Mouse (Mus musculus) layer of hippocampus, postnatal 25 days (tissue): ENCODE results near the gene Pheta1. TPM values are rescaled to one million over a fixed set of nuclear protein-coding genes. Genes with fewer than 3 reads are reported as not detected.
A peak's percentile ranks its signal among the peaks of the same experiment; 100 is the strongest.
"Not testable (repeated sequence)": the region's sequence is repeated elsewhere in the genome, so short reads cannot be mapped to it uniquely, and the experiment has no call there.

Experiments used
- DNase-seq, 2 experiments: peaks; one replicate each; pipeline ENCODE4 v3.0.0; 2022; ENCODE audit warnings: mixed read lengths in 2 of 2, low spot score in 1 of 2; ENCODE audit errors: extremely low spot score in 1 of 2
- total RNA-seq, 2 experiments: library from RNA; stranded (reverse); gene quantifications; 2 replicates each; pipeline ENCODE4 v1.2.3; 2021

Gene Pheta1
- total RNA-seq, 2 experiments from 2014 or later: 7.8 to 10.2 TPM

DNA sequence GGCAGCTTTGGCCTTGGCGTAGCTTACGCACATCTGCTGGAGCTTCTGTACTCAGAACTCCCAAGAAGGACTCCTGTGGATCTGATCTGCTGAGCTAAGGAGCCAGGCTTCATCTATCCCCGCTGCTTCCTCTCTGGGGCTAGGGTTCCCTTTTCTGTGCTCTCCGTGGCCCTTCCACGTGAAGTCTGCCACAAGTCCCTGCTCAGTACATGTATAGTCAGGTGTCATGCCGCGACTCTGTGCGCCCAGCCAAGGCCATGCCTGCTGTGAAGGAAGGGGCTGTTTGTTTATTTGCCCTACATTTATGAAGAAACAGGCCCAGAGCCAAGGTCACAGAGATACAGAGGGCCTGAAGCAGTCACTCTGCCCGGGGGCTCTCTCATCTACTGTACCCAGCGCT is 6.8 kb upstream of the Pheta1 start:
- DNase-seq: no peak

DNA sequence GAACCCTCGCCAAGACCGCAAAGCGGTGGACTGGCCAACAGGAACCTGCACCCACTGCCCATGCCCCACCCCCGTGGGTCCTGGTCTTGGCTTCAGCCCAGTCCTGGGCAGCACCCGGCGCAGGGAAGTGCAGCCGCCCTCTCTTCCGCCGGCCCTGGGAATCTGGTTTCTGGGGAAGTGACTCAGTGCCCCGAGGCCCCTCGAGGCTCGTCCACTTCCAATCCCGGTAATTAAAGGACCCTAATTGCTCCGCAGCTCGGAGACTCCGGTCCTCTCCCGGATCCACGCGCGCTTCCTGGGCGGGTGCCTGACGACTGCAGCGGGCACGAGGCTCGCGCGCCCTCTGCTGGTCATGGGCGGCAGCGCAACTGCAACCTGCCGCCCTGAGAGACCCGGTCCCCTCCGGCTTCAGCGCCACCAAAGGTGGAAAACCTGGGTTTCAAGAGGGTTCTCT is 6.1 kb upstream of the Pheta1 start:
- DNase-seq: peak; percentile 91 to 92

DNA sequence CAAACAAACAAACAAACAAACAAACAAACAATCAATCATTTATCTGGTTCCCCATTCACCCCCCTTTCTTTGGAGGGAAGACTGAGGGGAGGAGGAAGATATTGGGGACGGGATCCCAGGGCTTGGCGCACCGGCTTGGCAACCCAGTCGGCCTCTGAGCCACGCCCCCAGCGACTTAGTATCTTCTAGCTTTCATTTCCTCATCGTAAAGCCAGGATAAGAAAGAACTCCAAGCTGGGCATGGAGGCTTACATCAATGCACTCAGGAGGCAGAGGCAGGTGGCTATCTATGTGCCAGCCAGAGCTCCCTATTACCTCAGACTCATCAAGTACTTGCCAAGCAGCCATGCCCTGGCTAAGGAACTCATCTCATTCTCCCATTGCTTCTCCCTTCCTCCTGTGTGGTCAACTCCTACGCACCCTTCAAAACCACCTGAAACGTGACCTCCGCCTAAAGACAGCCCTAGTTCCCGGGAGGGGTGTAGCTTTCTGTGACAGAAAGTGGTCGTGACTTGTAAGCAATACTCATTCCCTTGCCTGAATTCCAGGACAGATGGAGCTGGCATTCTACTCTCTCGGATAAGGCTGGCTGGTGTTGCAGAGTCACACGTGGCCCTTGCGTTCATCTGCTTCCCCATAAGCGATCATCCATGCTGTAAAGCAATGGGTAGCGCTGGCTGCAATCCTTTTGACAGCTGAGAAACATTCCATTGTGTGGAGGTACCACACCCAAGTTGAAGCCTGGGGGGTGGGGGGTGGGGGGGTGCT is 5.5 kb upstream of the Pheta1 start:
- DNase-seq: no peak

DNA sequence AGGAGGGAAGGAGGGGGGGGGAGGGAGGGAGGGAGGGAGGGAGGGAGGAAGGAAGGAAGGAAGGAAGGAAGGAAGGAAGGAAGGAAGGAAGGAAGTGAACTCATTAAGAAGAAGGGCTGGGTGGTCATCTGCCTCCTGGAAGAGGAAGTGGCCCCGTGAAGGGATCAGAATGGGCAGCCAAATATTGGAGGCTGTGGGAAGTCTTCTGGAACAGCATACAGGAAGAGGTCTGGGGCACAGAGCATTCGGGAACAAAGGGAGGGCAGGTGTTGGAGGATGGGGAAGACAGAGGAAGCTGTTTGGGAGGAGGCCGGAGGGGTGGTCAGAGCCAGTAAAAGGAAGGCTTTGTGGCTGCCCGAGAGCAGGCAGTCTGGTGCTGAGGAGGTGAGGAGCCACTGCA is 3.4 kb upstream of the Pheta1 start:
- no peak for DNase-seq

DNA sequence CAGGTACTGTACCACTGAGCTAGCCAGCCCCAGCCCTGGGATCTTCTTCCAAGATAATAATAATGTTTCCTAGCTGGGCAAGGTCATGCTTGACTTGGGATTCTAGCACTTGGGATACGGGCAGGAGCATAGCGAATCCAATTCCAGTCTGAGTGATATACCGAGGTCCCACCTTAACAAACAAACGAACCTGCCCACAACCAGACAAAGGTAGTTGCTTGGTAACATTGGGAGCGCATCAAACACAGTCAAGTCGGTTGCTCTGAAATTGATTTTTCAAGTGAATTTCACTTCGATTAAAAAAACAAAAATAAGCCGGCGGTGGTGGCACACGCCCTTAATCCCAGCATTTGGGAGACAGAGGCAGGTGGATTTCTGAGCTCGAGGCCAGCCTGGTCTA is 2.5 kb upstream of the Pheta1 start:
- no peak for DNase-seq

DNA sequence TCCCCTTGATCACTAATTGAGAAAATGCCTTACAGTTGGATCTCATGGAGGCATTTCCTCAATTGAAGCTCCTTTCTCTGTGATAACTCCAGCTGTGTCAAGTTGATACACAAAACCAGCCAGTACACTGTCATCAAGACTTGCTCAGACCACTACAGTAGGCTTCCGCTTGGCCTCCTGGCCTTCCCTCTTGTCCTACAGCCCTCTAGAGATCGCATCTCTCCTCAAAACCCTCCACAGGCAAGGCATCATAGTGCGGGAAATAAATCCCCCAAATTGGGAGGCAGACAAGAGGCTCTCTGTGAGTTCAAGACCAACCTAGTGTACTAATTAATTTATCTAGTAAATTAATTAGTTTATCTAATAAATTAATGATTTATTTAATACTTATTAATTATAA is 1.5 kb upstream of the Pheta1 start:
- not testable (repeated sequence) for DNase-seq

DNA sequence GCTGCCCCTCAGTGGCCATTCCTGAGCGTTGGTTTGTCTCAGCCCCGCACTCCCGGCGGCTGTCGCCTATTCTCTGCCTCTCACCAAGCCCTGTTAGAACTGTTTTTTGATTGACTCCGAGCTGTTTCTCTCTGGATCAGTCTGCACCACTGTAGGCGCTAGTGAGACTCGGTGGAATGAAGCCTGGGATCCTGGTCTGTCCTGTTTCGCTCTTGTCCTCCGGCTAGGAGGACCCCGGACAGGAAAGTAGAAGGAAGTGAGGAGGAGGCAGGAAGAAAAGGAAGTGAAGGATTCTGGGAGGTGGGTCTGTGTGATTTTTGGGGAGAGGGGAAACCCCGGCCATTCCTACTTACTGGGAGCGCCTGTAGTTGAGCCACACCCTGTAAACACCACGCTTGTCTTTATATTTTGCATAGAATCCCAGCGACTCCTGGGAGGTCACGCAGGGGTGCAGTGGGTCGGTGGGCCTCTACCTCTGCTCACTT is 707 bp upstream of the Pheta1 start:
- no peak for DNase-seq

DNA sequence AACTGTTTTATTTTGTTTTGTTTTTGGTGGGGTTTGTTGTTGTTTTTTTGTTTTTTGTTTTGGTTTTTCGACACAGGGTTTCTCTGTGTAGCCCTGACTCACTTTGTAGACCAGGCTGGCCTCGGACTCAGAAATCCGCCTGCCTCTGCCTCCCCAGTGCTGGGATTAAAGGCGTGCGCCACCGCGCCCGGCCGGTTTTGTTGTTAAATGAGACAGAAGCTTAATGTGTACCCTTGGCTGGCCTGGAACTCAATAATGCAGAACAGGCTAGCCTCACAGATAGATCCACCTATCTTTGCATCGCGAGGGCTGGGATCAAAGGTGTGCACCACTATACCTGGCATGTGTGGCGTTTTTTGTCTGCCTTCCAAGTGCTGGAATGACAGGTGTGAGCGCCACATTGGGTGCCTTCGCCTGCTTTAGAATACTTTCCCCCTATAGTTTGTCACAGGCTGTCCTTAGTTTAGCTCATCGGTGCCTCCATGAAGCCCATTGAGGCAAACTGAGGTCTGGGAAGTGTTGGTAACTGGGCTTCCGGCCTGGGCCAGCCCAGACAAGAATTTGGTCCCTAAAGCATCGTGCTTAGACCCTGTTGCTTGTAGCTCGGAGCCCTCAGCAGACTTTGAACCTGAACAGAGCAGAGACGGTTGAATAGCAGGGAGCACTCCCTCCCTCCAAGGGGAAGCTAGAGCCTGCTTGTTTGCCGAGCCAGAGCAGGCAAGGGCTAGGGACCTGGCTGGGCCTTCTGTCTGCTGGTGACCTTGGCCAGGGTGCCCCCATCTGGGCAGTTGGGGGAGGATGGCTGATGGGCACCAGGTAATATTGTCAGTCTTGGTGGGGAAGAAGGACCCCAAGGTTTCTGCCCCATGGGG is 930 bp downstream of the Pheta1 start:
- DNase-seq: no peak

DNA sequence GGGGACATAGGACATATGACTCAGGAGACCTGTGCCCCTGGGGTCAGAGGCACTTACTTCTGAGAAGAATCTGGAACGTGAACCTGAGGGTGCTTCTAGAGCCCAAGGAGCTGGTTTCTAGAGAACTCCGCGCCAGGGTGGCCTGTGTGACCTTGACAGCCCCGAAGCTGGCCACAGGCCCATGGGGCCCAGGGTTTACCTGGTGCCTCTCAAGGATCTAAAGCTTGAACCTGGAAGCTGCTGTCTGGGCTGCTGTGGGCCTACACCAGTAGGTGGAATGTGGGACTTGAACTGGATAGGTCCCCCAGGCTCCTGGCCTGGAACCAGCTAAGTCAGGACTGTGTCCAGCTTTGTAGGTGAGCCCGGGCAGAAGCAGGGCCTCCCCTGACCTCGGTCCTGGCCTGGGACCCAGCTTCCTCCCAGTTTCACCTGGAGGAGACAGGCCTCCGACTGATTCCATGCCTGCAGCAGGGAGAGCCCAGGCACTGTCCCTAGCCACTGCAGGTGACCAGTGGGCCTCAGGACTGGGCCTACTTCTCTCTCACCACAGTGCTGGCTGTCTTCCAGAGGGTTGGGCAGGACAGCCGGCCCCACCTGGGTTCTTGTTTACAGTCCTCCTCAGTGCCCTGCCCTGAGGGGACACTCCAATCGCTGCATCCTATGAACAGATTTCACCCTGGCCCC is 4.7 kb downstream of the Pheta1 start:
- no peak for DNase-seq

DNA sequence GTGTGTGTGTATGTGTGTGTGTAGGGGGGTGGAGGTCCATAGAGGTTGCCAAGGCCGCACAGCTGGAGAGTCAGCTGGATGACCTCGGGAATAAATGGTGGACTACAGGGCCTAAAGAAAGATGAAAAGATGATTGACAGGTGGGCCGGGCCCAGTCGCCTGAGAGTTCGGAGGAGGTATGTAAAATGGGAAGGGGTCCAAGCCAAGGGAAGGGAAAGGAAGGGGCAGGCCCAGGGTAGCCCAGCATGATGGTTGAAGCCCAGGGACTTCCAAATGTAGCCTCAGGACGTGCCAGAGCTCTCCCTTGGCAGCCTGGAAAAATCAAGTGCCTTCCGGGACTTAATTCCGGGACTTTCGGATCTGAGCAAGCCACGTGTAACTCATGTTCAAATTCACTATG is 6.0 kb downstream of the Pheta1 start:
- DNase-seq: no peak

DNA sequence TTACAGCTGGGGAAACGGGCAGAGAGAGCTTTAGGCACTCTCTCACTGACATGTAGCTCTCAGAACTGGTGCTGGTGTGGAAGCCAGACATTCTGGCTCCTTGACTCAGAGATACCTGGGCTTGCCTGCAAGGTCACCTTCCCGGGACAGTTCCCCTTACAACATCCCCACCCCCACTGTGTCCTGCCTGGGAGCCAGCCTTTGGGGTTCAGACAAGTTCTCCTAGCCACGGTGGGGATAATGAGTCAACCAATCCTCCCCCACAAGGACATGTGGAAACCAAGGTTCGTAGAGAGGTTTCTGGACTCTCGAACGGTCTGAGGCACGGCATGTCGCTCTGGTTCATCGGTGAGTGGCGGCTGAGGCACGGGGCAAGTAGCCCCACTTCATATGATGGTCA is 8.0 kb downstream of the Pheta1 start:
- DNase-seq: no peak

DNA sequence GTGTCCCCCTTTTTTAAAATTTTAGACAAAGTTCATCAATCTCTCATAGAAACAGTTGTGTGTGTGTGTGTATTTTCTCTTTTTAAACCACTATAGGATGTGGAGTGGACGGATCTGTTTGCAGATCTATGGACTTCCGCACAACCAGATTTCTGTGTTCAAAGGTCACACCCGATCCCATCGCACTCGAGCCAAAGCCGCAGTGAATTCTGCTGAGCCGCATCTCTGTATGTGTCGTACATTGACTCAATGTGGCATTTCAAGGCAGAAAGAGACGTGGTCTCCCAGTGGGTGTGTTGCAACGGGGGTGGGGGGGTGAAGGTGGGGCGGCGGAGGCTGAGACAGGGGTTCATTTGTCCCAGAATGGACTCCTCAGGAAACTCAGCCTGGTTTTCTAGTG is 9.6 kb downstream of the Pheta1 start:
- no peak for DNase-seq

DNA sequence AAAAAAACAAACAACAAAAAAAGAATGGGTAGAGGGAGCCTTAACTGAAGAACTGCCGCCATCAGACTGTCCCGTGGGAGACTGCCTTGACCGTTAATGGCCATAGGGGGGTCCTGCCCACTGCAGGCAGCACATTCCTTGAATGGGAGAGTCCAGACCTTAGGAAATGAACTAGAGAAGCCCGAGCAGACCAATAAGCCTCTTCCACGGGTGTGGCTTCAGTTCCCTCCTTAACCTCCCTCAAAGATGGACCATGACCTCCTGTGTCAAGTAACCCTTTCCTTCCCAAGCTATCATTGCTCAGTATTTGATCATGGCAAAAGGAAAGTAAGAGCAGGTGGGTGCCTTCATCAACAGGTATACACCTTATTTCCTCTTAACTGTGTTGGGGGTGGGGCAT is 13.2 kb downstream of the Pheta1 start:
- no peak for DNase-seq

DNA sequence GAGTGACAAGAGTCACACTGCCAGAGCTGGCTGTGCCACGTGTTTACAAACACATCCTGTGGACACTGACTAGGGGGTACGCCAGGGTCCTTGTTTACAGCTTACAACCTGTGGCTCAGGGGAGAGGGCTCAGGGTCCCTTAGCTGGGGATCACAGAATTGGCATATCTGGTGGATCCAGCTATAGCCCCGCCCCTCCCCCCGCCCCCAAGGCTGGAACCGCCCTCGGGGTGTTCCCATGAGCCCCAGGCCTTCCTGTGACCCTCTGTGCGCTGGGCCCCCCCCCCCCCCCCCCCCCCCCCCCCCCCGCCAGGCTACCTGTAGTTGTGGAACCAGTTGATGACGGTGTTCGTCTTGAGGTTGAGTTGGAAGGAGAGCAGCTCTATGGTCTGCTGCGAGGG is 15.5 kb downstream of the Pheta1 start:
- no peak for DNase-seq

DNA sequence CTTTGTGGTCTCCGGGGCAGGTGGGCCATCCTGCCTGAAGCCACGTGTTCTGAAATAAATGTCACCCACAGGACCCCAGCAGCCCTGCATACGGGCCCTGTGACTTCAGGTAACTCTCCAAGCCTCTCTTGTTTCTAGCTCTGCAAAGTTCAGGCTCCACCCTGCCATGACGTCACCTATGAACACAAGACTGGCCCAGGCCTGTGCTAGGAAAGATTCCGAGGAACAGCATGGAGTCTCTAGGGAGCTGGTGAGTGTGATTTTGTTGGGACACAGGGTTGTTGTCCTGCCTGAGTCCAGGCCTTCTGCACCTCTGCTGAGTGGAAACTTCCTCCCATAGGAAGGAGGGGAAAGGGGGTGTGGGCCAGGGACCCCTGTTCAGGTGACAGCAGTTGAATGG is 19.2 kb downstream of the Pheta1 start:
- no peak for DNase-seq

DNA sequence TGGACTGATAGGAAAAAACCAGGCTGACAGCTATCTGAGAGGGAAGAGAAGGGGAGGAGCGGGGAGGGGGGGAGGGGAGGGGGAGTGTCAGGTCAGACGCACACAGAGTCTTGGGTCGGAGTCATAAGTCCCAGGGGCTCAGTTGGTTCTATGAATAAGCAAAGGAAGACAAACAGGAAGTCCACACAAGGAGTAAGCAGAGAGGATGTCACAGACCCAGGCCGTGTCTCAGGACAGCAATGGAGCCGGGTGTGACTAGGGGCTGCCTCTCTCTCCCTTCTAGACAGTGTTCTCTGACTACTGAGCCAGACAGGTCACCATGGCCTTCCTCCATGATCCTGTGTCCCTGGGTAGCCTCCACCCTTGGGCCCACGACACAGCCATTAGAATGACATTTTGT is 22.0 kb downstream of the Pheta1 start:
- DNase-seq: no peak

DNA sequence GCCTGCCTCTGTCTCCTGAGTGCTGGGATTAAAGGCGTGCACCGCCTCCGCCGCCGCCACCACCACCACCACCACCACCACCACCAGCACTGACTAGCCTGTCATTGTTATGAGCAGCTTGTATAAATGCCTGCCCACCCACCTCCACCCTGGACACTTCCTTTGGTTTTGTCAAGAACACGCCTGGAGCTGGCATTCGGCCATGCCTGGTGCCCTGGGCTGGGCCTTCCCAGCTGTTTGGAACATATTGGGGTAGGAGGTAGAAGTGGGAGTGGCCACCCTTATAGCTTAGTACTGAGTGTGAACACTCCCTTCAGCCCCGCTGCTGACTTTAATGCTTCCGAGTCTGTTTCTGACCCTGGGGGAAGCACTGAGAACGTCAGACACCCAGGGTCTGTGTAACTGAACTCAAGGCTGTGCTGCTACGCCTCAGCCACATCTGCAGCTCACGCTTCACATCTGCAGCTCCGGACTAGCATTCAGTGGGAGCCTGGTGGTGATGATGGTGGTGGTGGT is 22.8 kb downstream of the Pheta1 start:
- no peak for DNase-seq

DNA sequence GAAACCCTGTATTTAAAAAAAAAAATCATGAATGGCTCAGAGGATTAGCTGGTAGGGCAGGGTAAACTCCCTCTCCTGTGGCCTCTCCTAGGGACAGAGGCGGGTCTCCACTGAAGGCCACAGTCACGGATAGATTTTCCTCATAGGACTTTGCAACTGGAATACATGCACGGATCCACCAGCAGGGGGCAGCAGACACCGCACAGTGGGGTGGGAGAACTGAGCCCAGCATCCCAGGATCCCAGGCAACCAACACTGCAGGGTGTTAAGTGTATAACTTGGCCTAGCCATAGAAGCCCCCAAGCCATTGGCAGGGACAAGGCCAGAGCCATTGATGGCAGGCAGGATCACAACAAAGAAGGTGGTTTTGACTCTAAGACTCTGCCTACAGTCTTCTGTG is 23.4 kb downstream of the Pheta1 start:
- DNase-seq: peak; percentile 80 to 97

DNA sequence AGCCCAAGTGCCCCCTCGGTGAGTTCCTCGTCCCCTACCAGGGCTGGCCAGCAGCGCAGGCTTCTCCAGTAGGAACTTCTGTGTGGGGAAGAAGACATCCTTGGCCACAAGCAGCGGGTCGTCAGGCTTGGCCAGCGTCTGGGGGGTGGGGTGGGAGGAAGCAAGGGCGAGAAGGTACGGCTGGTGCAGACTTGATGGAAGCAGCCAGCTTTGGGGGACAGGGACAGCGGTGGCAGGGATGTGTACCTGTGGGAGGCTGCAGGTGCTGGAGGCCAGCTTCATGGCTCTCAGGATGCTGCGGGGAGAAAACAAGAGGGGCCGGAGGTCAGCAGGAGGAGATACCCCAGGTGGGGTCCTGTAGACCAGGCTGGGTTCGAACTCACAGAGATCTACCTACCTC is 26.3 kb downstream of the Pheta1 start:
- no peak for DNase-seq

DNA sequence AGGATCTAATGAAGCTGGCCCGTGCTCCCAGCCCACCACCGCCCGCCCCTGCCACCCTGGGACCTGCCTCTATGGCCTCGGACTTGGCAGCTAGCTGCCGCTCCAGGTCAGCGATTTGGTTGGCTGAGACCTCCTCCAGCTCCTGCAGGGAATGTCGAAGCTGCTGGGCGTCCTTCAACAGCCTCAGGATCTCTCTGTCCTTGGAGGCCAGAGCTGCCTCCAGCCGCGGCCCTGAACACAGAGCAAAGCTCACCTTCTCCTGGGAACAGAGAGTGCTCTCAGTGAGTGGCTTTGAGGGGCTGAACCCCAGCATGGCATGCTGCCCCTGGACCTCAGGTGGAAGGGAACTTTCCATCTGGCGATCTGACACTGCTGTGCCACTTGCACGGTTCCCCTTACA is 28.1 kb downstream of the Pheta1 start:
- no peak for DNase-seq

DNA sequence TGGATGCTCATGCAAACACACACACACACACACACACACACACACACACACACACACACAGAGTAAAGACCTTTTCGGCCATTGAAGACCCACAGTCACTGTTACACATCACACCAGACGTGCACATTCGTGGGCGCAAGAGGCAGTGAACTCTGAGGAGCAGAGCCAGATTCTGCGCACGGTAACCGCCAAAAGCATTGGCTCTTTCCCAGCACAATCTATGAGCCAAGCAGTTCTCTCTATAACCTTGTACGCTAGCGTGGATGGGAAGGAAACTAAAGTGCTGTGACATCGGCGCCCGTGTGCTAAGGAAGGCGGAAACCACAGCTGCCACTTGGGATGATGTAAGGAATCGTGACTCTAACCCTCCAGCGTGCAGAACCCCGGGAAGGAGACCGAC is 29.9 kb downstream of the Pheta1 start:
- no peak for DNase-seq
